Mouse (Mus musculus): ENCODE results near the gene Dnajc14.

The Dnajc14 gene

DNA sequence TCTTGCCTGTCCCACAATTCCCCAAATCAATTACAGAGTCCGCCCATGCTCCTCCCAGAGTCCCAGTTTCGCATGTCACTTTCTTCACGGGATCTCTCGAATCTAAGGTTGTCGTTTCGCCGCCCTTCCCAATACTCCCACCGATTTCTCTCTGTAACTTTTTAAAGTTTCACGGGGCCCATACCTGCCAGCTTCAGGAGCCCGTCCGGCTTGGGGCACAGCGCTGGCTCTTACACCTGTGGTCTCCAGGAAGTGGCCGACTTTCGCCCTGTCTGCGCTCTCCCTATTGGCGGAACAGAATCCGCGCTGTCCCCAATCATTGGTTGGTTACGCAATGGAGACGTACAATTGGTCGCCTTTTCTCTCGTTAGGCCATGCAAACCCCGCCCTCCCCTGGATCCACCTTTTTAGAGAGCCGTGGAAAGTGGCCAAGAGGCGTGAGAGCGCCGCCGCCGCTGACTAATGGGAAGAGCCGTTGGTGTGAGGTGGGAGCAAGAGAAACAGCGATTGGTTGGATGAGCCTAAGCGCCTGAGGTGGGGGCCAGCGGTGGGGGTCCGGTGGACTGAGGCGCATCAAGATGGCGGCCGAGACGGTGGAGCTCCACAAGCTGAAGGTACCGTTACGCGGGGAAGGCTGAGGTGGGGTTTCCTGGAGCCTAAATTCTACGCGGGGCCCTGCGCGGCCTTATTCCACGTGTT lies 17.6 kb downstream of the Dnajc14 start, which contains the start of gene Ormdl2:
Gene Ormdl2, minus strand, starts transcription at position 288 of the 699 bp plus-strand sequence.
- DNase-seq (ENCODE audit: low read depth) = peak; percentile 99

DNA sequence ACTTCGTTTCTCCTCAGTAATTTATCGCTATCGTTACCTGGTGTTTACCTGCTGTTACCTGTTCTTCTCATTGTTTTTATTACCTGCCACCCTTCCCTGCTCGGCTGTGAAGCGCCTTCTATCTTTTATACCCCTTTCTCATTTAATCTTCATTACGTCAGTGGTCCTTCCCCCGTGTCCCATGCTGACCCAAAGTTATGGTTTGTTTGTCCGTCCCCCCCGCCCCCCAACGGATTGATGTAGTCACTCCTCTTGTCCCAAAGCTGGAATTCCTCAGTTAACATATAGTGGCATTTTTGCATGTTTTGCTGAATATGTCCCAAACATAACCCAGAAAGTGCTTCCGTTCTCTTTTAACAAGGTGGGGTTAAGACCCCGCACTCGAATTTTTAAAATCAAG lies 18.3 kb downstream of the Dnajc14 start:
- DNase-seq (ENCODE audit: low read depth) = no peak

DNA sequence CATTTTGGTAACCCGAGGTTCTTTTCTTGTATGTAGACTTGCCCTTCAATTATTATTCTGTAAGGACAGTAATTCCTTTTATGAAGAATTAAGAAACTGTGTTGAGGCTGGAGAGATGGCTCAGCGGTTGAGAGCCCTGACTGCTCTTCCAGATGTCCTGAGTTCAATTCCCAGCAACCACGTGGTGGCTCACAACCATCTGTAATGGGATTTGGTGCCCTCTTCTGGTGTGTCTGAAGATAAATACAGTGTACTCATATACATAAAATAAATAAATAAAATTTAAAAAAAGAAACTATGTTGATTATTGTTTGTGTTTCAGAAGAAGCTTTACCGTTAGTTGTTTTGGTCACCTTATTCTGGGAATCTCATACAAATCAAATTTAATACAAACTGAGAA lies 19.2 kb downstream of the Dnajc14 start:
- peak; percentile 20 for DNase-seq (ENCODE audit: low read depth)

DNA sequence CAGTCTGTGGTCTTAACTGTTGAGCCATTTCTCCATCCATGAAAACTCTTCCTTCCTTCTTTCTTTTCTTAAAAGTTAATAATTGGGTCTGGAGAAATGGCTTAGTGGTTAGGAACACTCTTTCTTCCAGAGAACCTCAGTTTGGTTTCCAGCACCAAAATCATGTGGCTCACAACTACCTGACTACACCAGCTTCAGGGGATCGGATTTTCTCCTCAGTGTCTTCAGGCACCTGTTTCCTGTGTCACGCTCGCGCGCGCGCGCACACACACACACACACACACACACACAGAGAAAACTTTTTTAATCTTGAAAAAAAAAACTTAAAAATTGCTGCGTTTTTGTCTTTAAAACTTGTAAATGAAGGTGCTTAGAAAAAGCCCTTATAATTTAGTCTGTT lies 20.0 kb downstream of the Dnajc14 start:
- peak; percentile 32 for DNase-seq (ENCODE audit: low read depth)

DNA sequence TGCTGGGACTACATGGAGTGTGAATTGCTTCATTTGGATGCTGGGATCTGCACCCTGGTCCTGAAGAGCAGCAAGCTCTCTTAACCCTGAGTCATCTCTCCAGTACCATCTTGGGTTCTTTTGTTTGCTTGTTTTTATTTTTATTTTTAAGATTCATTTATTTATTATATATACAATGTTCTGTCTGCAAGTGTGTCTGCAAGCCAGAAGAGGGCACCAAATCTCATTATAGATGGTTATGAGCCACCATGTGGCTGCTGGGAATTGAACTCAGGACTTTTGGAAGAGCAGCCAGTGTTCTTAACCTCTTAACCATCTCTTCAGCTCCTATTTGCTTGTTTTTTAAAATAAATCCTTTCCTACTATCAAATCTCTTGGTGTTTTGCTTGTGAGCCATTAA lies 33.5 kb downstream of the Dnajc14 start:
- DNase-seq (ENCODE audit: low read depth) = peak; percentile 18

DNA sequence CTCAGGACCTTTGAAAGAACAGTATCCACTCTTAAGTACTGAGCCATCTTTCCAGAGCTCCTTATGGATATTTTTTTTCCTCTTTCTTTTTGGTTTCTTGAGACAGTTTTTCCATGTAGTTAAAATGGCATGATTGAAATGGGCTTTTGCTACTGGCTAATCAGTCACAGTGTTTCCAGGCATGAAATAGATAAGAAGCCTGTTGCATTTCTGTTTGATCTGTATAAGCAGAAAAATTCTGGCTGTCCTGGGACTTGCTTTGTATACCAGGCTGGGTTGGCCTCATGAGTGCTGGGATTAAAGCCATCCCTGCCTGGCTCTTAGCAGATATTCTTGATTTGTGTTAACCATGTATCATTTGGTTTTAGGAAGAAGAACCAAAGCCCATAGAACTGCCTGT lies 35.6 kb downstream of the Dnajc14 start:
- no peak for DNase-seq (ENCODE audit: low read depth)

DNA sequence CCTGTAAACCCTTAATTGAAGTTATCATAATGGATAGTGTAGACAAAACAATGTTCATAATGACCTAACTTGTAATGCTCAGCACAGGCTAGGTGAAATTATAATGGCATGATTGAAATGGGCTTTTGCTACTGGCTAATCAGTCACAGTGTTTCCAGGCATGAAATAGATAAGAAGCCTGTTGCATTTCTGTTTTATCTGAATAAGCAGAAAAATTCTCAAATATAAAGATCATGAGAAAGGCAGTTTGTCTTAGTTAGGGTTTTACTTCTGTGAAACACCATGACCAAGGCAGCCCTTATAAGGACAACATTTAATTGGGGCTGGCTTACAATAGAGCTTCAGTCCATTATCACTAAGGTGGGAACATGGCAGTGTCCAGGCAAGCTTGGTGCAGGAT lies 36.8 kb downstream of the Dnajc14 start:
- DNase-seq (ENCODE audit: low read depth) = no peak

DNA sequence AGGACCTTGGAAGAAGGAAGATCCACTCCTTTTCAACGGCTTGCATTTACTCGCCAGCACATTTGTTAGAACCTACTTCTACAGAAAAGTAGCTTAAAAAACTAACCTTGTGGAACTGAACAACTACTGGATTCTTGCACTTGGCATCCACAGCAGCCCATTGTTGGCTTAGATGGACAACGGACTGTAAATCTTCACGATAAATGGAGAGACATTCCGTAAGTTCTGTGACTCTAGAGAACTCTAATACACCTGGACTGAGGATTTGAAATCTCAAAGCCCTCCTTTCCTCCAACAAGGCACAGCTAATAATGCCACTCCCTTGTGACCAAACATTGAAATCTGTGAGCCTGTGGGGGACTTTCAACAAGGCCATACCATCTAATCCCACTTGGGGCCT lies 39.4 kb downstream of the Dnajc14 start:
- DNase-seq (ENCODE audit: low read depth) = no peak

DNA sequence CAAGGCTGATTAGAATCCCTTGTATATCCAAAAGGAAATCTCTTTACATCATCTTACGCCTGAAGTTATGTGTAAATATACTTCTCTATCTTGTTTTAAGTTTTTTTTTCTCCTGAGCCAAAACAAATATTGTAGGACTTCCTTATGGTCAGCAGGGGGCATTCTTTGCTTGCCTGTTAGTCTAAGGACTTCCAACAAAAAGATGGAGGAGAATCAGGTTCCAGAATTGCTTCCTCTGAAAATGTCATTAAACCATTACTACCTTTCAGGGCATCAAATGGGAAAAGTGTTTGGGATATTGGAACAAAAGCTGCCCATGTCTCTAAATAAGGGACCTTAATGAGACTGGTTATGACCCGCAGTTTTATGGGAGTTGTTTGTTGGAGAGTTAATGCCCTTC lies 41.7 kb downstream of the Dnajc14 start:
- peak; percentile 57 for DNase-seq (ENCODE audit: low read depth)

DNA sequence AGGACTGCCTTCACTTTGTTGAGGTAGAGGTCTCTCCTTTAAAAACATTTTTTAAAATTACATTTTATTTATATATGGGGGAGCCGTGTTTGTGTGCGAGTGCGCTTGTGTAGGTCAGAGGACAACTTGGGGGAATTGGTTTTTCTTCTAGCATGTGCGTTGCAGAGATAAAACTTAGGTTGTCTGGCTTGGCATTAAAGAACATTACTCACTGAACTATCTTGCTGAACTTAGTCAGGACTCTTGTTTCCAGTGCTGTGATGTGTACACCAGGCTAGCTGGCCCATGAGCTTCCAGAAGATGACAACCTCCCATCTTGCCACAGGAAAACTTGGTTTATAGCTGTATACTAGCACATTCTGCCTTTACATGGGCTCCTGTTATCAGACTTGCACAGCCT lies 42.8 kb downstream of the Dnajc14 start:
- DNase-seq (ENCODE audit: low read depth) = no peak

DNA sequence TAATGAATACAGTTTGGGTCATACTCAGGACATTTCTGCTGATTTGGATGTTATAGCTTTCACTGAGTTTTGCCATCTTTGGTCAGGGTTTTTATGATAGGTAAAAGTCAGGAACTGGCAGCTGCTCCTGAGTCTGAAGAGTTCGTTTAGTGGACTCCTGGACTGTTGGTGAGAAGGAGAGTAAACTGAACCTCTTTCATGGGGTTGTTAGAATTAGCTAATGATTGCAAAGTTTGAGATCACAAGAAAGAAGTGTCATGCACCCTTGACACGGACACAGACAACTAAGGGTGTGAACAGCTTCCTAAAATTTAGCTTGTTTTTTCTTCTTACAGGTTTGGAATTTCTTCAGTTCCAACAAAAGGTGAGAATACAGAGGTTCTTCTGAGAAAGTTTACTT lies 44.6 kb downstream of the Dnajc14 start:
- DNase-seq (ENCODE audit: low read depth) = no peak

DNA sequence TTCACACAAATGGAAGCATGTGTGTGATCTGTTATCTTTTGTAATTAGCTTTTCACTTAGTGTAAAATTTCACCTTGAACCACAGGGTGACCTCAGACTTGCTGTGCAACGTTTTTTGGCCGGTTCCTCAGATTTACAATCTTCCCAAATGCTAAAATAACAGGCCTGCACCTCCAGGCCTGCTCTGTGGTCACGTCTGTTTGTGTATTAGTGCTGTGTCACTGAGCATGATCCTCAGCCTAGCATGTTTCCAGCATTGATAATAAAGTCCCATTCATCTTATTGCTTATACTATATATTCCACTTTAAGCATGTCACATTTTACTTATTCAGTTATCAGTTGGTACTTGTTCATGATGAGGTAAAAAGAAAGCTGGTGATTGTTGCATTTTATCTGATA lies 46.5 kb downstream of the Dnajc14 start:
- no peak for DNase-seq (ENCODE audit: low read depth)

DNA sequence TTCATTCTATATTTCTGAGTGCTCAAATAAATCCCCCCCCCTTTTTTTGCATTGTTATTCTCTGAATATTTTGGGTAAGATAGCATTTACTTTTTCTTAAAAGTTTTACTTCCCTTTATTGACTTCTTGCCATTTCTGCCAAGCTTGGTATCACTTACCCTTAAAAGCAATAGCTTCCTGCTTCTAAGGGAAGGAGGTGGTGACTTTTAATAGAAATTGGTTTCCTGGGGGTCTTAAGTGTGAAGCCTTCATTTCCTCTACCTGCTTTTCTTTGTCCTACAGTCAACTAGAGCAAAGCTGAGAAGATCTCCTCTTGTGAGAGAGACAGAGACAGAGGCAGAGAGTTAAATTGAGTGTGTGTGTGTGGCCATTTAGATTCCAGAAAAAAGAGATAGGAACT lies 57.3 kb downstream of the Dnajc14 start:
- DNase-seq (ENCODE audit: low read depth) = no peak

DNA sequence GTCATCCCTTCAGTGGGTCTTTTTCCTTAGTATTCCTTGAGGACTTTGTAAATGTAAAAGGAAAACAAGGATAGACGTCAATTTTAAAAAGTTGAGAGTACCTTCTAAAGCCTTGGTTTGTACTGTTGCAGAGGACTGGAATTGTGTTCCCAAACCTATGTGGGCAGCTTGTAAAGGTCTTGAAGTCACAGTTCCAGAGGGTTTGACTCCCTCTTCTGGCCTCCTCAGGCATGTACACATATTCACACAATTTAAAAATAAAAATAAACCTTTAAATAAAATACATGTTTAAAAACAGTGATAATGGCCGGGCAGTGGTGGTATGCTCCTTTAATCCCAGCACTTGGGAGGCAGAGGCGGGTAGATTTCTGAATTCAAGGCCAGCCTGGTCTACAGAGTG lies 62.2 kb downstream of the Dnajc14 start:
- peak; percentile 35 for DNase-seq (ENCODE audit: low read depth)

DNA sequence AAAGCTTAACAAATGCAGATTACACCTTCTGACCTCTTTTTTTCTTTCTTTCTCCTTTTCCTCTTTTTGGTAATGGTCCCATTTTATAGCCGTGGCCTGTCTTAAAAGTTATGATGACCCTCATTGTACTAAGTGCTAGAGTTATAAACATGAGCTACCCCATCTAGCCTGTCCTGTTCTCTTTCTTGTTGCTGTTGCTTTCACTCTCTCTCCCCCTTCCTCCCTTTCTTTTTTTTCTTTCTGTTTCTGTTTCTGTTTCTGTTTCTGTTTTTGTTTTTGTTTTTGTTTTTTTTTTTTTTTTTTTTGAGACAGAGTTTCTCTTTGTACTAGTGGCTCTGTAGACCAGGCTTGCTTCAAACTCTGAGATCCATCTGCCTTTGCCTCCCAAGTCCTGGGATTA lies 62.7 kb downstream of the Dnajc14 start:
- peak; percentile 60 for DNase-seq (ENCODE audit: low read depth)
